Mouse (Mus musculus): Measurements from ENCODE around the gene Galnt7. TPM values are rescaled to one million over a fixed set of nuclear protein-coding genes. Genes with fewer than 3 reads are reported as not detected.

Galnt7 gene
- polyA plus RNA-seq, 1 experiment from 2014 or later = 3.7 TPM

- H3K4me1 ChIP-seq (ENCODE audit: control insufficient read depth, low read depth, low read length) = no peaks in the 10 kb centered on the region
- no peak overlapping the region for H3K4me3 ChIP-seq (ENCODE audit: low read depth, low read length)
- no peak overlapping the region for H3K9ac ChIP-seq (ENCODE audit: low read depth, low read length)
- H3K27ac ChIP-seq (ENCODE audit: low read length) = no peak overlapping the region
- no peaks in the 10 kb centered on the region for H3K9me3 ChIP-seq (replicated peaks; ENCODE audit: control insufficient read depth, low read length)
- 79% methylated on average over 5 of the region's 5 CpGs for WGBS (ENCODE audit: insufficient replicate concordance)
- H3K4me2 ChIP-seq (ENCODE audit: low read depth, low read length) = no peak overlapping the region
- H3K27me3 ChIP-seq (ENCODE audit: control insufficient read depth, insufficient read depth, low read depth, low read length) = no peaks in the 10 kb centered on the region
- no peak for ATAC-seq (ENCODE audit: low read depth)
- H3K36me3 ChIP-seq (ENCODE audit: control insufficient read depth, insufficient read depth) = no peaks in the 10 kb centered on the region
Observed at GRCm38 (mm10) chr8:57585128-57585442, 67.7 kb downstream of the Galnt7 start.

- no peak overlapping the region for H3K27ac ChIP-seq (ENCODE audit: low read length)
- ATAC-seq (ENCODE audit: low read depth) = no peak
- H3K9me3 ChIP-seq (replicated peaks; ENCODE audit: control insufficient read depth, low read length) = no peaks in the 10 kb centered on the region
- H3K4me2 ChIP-seq (ENCODE audit: low read depth, low read length) = no peak overlapping the region
- H3K4me1 ChIP-seq (ENCODE audit: control insufficient read depth, low read depth, low read length) = peaks cover 3% of the 10 kb centered on the region
- no peaks in the 10 kb centered on the region for H3K36me3 ChIP-seq (ENCODE audit: control insufficient read depth, insufficient read depth)
- no peak overlapping the region for H3K4me3 ChIP-seq (ENCODE audit: low read depth, low read length)
- H3K9ac ChIP-seq (ENCODE audit: low read depth, low read length) = no peak overlapping the region
- WGBS (ENCODE audit: insufficient replicate concordance) = 56% methylated on average over 8 of the region's 8 CpGs
- no peaks in the 10 kb centered on the region for H3K27me3 ChIP-seq (ENCODE audit: control insufficient read depth, insufficient read depth, low read depth, low read length)
Observed at GRCm38 (mm10) chr8:57584416-57585127, 68.3 kb downstream of the Galnt7 start.

- Histone ChIP-seq H3K9ac (ENCODE audit: low read depth, low read length) (no peak overlapping the region), H3K36me3 (ENCODE audit: control insufficient read depth, insufficient read depth) (no peaks in the 10 kb centered on the region), H3K9me3 (replicated peaks; ENCODE audit: control insufficient read depth, low read length) (no peaks in the 10 kb centered on the region), H3K4me3 (ENCODE audit: low read depth, low read length) (no peak overlapping the region), H3K4me1 (ENCODE audit: control insufficient read depth, low read depth, low read length) (peaks cover 21% of the 10 kb centered on the region), H3K27ac (ENCODE audit: low read length) (no peak overlapping the region), H3K27me3 (ENCODE audit: control insufficient read depth, insufficient read depth, low read depth, low read length) (no peaks in the 10 kb centered on the region), H3K4me2 (ENCODE audit: low read depth, low read length) (no peak overlapping the region)
- 23% methylated on average over 6 of the region's 6 CpGs for WGBS (ENCODE audit: insufficient replicate concordance)
- peak; percentile 71 for ATAC-seq (ENCODE audit: low read depth)
Observed at GRCm38 (mm10) chr8:57579845-57580244, 73.0 kb downstream of the Galnt7 start.

- H3K9ac ChIP-seq (ENCODE audit: low read depth, low read length) = no peak overlapping the region
- H3K36me3 ChIP-seq (ENCODE audit: control insufficient read depth, insufficient read depth) = no peaks in the 10 kb centered on the region
- WGBS (ENCODE audit: insufficient replicate concordance) = 36% methylated on average over 5 of the region's 5 CpGs
- H3K4me3 ChIP-seq (ENCODE audit: low read depth, low read length) = no peak overlapping the region
- H3K4me2 ChIP-seq (ENCODE audit: low read depth, low read length) = no peak overlapping the region
- H3K27ac ChIP-seq (ENCODE audit: low read length) = no peak overlapping the region
- ATAC-seq (ENCODE audit: low read depth) = no peak
- H3K9me3 ChIP-seq (replicated peaks; ENCODE audit: control insufficient read depth, low read length) = no peaks in the 10 kb centered on the region
- no peaks in the 10 kb centered on the region for H3K27me3 ChIP-seq (ENCODE audit: control insufficient read depth, insufficient read depth, low read depth, low read length)
- H3K4me1 ChIP-seq (ENCODE audit: control insufficient read depth, low read depth, low read length) = peaks cover 21% of the 10 kb centered on the region
Observed at GRCm38 (mm10) chr8:57577301-57577700, 75.5 kb downstream of the Galnt7 start.

- peak overlapping the region; percentile 45 for H3K27ac ChIP-seq (ENCODE audit: low read length)
- no peaks in the 10 kb centered on the region for H3K9me3 ChIP-seq (replicated peaks; ENCODE audit: control insufficient read depth, low read length)
- 6% methylated on average over 7 of the region's 7 CpGs for WGBS (ENCODE audit: insufficient replicate concordance)
- no peaks in the 10 kb centered on the region for H3K27me3 ChIP-seq (ENCODE audit: control insufficient read depth, insufficient read depth, low read depth, low read length)
- H3K9ac ChIP-seq (ENCODE audit: low read depth, low read length) = no peak overlapping the region
- peak; percentile 91 for ATAC-seq (ENCODE audit: low read depth)
- H3K36me3 ChIP-seq (ENCODE audit: control insufficient read depth, insufficient read depth) = no peaks in the 10 kb centered on the region
- no peak overlapping the region; the same call in 1 of the 2 replicates for H3K4me3 ChIP-seq (ENCODE audit: low read depth, low read length)
- peak overlapping the region; percentile 35 for H3K4me2 ChIP-seq (ENCODE audit: low read depth, low read length)
- peaks cover 21% of the 10 kb centered on the region for H3K4me1 ChIP-seq (ENCODE audit: control insufficient read depth, low read depth, low read length)
Observed at GRCm38 (mm10) chr8:57576238-57576637, 76.6 kb downstream of the Galnt7 start.

- Histone ChIP-seq H3K27me3 (ENCODE audit: control insufficient read depth, insufficient read depth, low read depth, low read length) (no peaks in the 10 kb centered on the region), H3K27ac (ENCODE audit: low read length) (peak overlapping the region; percentile 33; the same call in 1 of the 2 replicates), H3K9me3 (replicated peaks; ENCODE audit: control insufficient read depth, low read length) (no peaks in the 10 kb centered on the region), H3K4me2 (ENCODE audit: low read depth, low read length) (no peak overlapping the region), H3K4me3 (ENCODE audit: low read depth, low read length) (no peak overlapping the region), H3K9ac (ENCODE audit: low read depth, low read length) (no peak overlapping the region), H3K4me1 (ENCODE audit: control insufficient read depth, low read depth, low read length) (peaks cover 21% of the 10 kb centered on the region), H3K36me3 (ENCODE audit: control insufficient read depth, insufficient read depth) (no peaks in the 10 kb centered on the region)
- WGBS (ENCODE audit: insufficient replicate concordance) = 72% methylated on average over 9 of the region's 9 CpGs
- no peak for ATAC-seq (ENCODE audit: low read depth)
Observed at GRCm38 (mm10) chr8:57575336-57575735, 77.5 kb downstream of the Galnt7 start.

- Histone ChIP-seq H3K4me1 (ENCODE audit: control insufficient read depth, low read depth, low read length) (peaks cover 18% of the 10 kb centered on the region), H3K4me2 (ENCODE audit: low read depth, low read length) (no peak overlapping the region), H3K9ac (ENCODE audit: low read depth, low read length) (no peak overlapping the region), H3K27me3 (ENCODE audit: control insufficient read depth, insufficient read depth, low read depth, low read length) (no peaks in the 10 kb centered on the region), H3K36me3 (ENCODE audit: control insufficient read depth, insufficient read depth) (no peaks in the 10 kb centered on the region), H3K9me3 (replicated peaks; ENCODE audit: control insufficient read depth, low read length) (no peaks in the 10 kb centered on the region), H3K27ac (ENCODE audit: low read length) (no peak overlapping the region), H3K4me3 (ENCODE audit: low read depth, low read length) (no peak overlapping the region)
- ATAC-seq (ENCODE audit: low read depth) = peak; percentile 36; the same call in 1 of the 2 replicates
- 3% methylated on average over 7 of the region's 7 CpGs for WGBS (ENCODE audit: insufficient replicate concordance)
Observed at GRCm38 (mm10) chr8:57574398-57574797, 78.4 kb downstream of the Galnt7 start.

- Histone ChIP-seq H3K27ac (ENCODE audit: low read length) (no peak overlapping the region), H3K36me3 (ENCODE audit: control insufficient read depth, insufficient read depth) (no peaks in the 10 kb centered on the region), H3K4me2 (ENCODE audit: low read depth, low read length) (no peak overlapping the region), H3K9me3 (replicated peaks; ENCODE audit: control insufficient read depth, low read length) (no peaks in the 10 kb centered on the region), H3K27me3 (ENCODE audit: control insufficient read depth, insufficient read depth, low read depth, low read length) (no peaks in the 10 kb centered on the region), H3K4me3 (ENCODE audit: low read depth, low read length) (no peak overlapping the region), H3K9ac (ENCODE audit: low read depth, low read length) (no peak overlapping the region), H3K4me1 (ENCODE audit: control insufficient read depth, low read depth, low read length) (peaks cover 18% of the 10 kb centered on the region)
- 69% methylated on average over 6 of the region's 6 CpGs for WGBS (ENCODE audit: insufficient replicate concordance)
- no peak for ATAC-seq (ENCODE audit: low read depth)
Observed at GRCm38 (mm10) chr8:57573844-57574243, 79.0 kb downstream of the Galnt7 start.

- H3K36me3 ChIP-seq (ENCODE audit: control insufficient read depth, insufficient read depth) = no peaks in the 10 kb centered on the region
- H3K4me1 ChIP-seq (ENCODE audit: control insufficient read depth, low read depth, low read length) = no peaks in the 10 kb centered on the region
- H3K4me2 ChIP-seq (ENCODE audit: low read depth, low read length) = no peak overlapping the region
- H3K9ac ChIP-seq (ENCODE audit: low read depth, low read length) = no peak overlapping the region
- ATAC-seq (ENCODE audit: low read depth) = no peak
- no peaks in the 10 kb centered on the region for H3K9me3 ChIP-seq (replicated peaks; ENCODE audit: control insufficient read depth, low read length)
- H3K4me3 ChIP-seq (ENCODE audit: low read depth, low read length) = no peak overlapping the region
- WGBS (ENCODE audit: insufficient replicate concordance) = 73% methylated on average over 6 of the region's 6 CpGs
- H3K27ac ChIP-seq (ENCODE audit: low read length) = no peak overlapping the region
- no peaks in the 10 kb centered on the region for H3K27me3 ChIP-seq (ENCODE audit: control insufficient read depth, insufficient read depth, low read depth, low read length)
Observed at GRCm38 (mm10) chr8:57569886-57570285, 82.9 kb downstream of the Galnt7 start.

All from liver, embryonic 16.5 days (tissue).